Comparison of ENCODE assay signal across 16 mouse cellular contexts in the genomic region with DNA sequence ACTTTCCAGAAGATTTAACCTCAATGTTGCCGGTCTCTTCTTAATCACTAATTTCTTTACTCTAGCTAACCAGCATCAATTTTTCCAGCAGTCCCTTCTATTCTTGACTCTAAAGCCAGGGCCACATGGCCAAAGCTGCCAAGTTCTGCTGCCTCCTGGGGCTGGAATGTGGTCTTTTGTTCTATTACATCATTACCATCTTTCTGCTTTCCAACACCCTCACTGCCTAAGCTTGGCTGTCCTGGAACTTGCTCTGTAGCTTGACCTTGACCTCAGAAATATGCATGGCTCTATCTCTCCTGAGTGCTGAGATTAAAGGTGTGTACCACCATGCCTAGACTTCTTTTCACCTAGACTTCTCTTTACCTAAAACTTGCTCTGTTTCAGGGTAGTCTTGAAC.
DNase-seq lines count a peak whose midpoint lies in the region.
"Had no signal": no experiment of that assay in that cellular context is flagged by ENCODE, and none has a peak within 500 bp of the region (broad histone marks: within the 10 kb centered on the region; RNA-seq: fewer than 3 reads in every experiment).

No protein-coding gene starts in this region.

- DNase-seq in adrenal gland, postnatal 10 days = peak; percentile 10
- no peak for DNase-seq in adrenal gland, adult 18-20 months (ENCODE audit: low spot score in 2 of 2)
- DNase-seq in Muller cell, postnatal 12 days (ENCODE audit: inconsistent ontology term) = peak; percentile 55
- peak; percentile 33 for DNase-seq in ZHBTc4 (ENCODE audit: low read depth, low spot score)
- DNase-seq in neural tube, embryonic 10.5 days (ENCODE audit: extremely low spot score, low spot score) = no peak
- DNase-seq in lung, postnatal 25 days (ENCODE audit: low spot score) = no peak
- no peak for DNase-seq in thymus, adult 18-20 months
- DNase-seq: adrenal gland, adult 2 months; adrenal gland, postnatal 14 days; adrenal gland, postnatal 36 days; cerebellum, adult 11-12 months; cerebellum, adult 2 months; cerebellum, adult 9-10 months; cerebellum, postnatal 10 days; cerebellum, postnatal 25 days; forebrain, postnatal 0 days had no signal

Comparison
In these comparisons a context has a peak if more than half of its experiments do, and no peak if none do; other contexts are left out.
1. DNase-seq: peak in adrenal gland, postnatal 10 days (single experiment), Muller cell, postnatal 12 days (single experiment) and ZHBTc4 (single experiment); none in adrenal gland, adult 18-20 months (0 of 2), neural tube, embryonic 10.5 days (single experiment), lung, postnatal 25 days (single experiment) and thymus, adult 18-20 months (0 of 2).